Mouse (Mus musculus) megakaryocyte, embryonic 14.5 days (primary cell): ENCODE results near the gene Lcn12. TPM values are rescaled to one million over a fixed set of nuclear protein-coding genes. Genes with fewer than 3 reads are reported as not detected.

Experiments
- H3K27me3 ChIP-seq: replicated peaks from 2 replicates; pipeline ENCODE3; 2012; ENCODE audit warnings: inconsistent platforms
- H3K36me3 ChIP-seq: replicated peaks from 2 replicates; pipeline ENCODE3; 2012; ENCODE audit warnings: low read length, inconsistent platforms, mixed read lengths
- H3K4me1 ChIP-seq: 2 replicates; pipeline ENCODE4 v1.6.1; 2012; ENCODE audit warnings: inconsistent platforms
- H3K4me3 ChIP-seq: replicated peaks from 2 replicates; pipeline ENCODE3; 2012; ENCODE audit warnings: moderate library complexity, mild to moderate bottlenecking, inconsistent platforms
- H3K9me3 ChIP-seq: 2 replicates; pipeline ENCODE4 v1.6.1; 2012; ENCODE audit warnings: inconsistent platforms
- FLI1 ChIP-seq: IDR thresholded peaks from 2 replicates; pipeline ENCODE4 v1.6.1; 2012; ENCODE audit warnings: low read length, inconsistent platforms, mixed read lengths
- GATA1 ChIP-seq: IDR thresholded peaks from 3 replicates; pipeline ENCODE4 v1.6.1; 2012; ENCODE audit warnings: mixed read lengths, low read length, inconsistent platforms, borderline replicate concordance
- polyA plus RNA-seq: library from polyadenylated mRNA; stranded (reverse); fragments of >175 nt; gene quantifications from 2 replicates; pipeline ENCODE4 v1.2.3, GENCODE M21; 2012; ENCODE audit warnings: low replicate concordance; ENCODE audit not compliant: insufficient read depth

The Lcn12 gene
- polyA plus RNA-seq, 1 experiment, result not detected

DNA sequence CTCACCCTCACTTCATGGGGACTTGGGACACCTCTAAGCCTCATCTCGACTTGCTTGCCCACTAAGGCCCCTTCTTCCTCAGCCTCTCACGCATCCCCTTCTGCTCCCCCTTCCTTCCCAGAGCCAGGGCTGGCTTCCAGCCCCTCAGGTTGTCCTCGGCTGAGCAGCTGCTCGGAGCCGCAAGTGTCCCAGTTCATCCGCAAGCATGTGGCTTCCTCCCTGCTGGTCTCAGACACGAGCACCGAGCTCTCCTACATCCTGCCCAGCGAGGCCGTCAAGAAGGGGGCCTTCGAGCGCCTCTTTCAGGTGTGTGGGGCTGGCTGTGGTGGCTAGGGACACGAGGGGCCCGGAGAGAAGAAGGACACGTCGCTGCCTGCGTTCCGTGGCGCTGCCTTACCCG lies 52.6 kb downstream of the Lcn12 start:
- Histone ChIP-seq H3K27me3 (peaks cover 42% of the 10 kb centered on the region), H3K9me3 (no peaks in the 10 kb centered on the region), H3K4me3 (no peak overlapping the region), H3K36me3 (peaks cover 100% of the 10 kb centered on the region), H3K4me1 (peaks cover 6% of the 10 kb centered on the region; the same call in 1 of the 2 replicates)
- no peak for TF ChIP-seq GATA1
- no peak for TF ChIP-seq FLI1

Other genes starting within 250 kb of the Lcn12 start
- gene AL732309.1, start 247.0 kb downstream of the Lcn12 start, polyA plus RNA-seq, result 1.1 TPM in 1 of 2 replicates, not detected in the other
- 16.3 and 20.0 TPM in 2 replicates for gene Tmem203, start 238.5 kb downstream of the Lcn12 start, polyA plus RNA-seq
- gene Tprn, start 231.3 kb downstream of the Lcn12 start, polyA plus RNA-seq, result 11.9 and 12.9 TPM in 2 replicates
- gene Ssna1, start 221.5 kb downstream of the Lcn12 start, polyA plus RNA-seq, result 34.6 and 160 TPM in 2 replicates
- gene Anapc2, start 221.4 kb downstream of the Lcn12 start, polyA plus RNA-seq, result 3.1 and 14.8 TPM in 2 replicates
- gene Tmem210, start 205.8 kb downstream of the Lcn12 start, polyA plus RNA-seq, result not detected in 2 replicates
- not detected in 2 replicates for gene Lrrc26, start 204.0 kb downstream of the Lcn12 start, polyA plus RNA-seq
- gene Grin1, start 174.7 kb downstream of the Lcn12 start, polyA plus RNA-seq, result not detected in 2 replicates
- gene Man1b1, start 161.6 kb downstream of the Lcn12 start, polyA plus RNA-seq, result 4.4 and 13.9 TPM in 2 replicates
- gene Dpp7, start 137.6 kb downstream of the Lcn12 start, polyA plus RNA-seq, result 4.3 and 4.4 TPM in 2 replicates
- gene Uap1l1, start 128.2 kb downstream of the Lcn12 start, polyA plus RNA-seq, result 12.1 and 13.3 TPM in 2 replicates
- gene Sapcd2, start 121.6 kb downstream of the Lcn12 start, polyA plus RNA-seq, result 26.7 and 29.9 TPM in 2 replicates
- 1.3 TPM in 1 of 2 replicates, not detected in the other for gene Entpd2, start 98.0 kb downstream of the Lcn12 start, polyA plus RNA-seq
- gene Npdc1, start 94.6 kb downstream of the Lcn12 start, polyA plus RNA-seq, result 3.7 and 3.9 TPM in 2 replicates
- gene Fut7, start 70.6 kb downstream of the Lcn12 start, polyA plus RNA-seq, result 4.3 TPM in 1 of 2 replicates, not detected in the other
- 13.1 and 24.3 TPM in 2 replicates for gene Abca2, start 65.2 kb downstream of the Lcn12 start, polyA plus RNA-seq
- gene Clic3, start 37.1 kb downstream of the Lcn12 start, polyA plus RNA-seq, result not detected in 2 replicates
- 51.1 and 52.3 TPM in 2 replicates for gene Paxx, start 32.8 kb downstream of the Lcn12 start, polyA plus RNA-seq
- not detected in 2 replicates for gene Ptgds, start 23.9 kb downstream of the Lcn12 start, polyA plus RNA-seq
- 46.2 and 91.1 TPM in 2 replicates for gene Fbxw5, start 6.8 kb upstream of the Lcn12 start, polyA plus RNA-seq
- 0.43 TPM in 1 of 2 replicates, not detected in the other for gene C8g, start 7.8 kb upstream of the Lcn12 start, polyA plus RNA-seq
- gene Traf2, start 53.0 kb upstream of the Lcn12 start, polyA plus RNA-seq, result 0.78 and 7.0 TPM in 2 replicates
- 316 and 1,404 TPM in 2 replicates for gene Edf1, start 63.9 kb upstream of the Lcn12 start, polyA plus RNA-seq
- gene Mamdc4, start 80.9 kb upstream of the Lcn12 start, polyA plus RNA-seq, result 0.75 TPM in 1 of 2 replicates, not detected in the other
- 4.7 TPM in 1 of 2 replicates, not detected in the other for gene Phpt1, start 81.3 kb upstream of the Lcn12 start, polyA plus RNA-seq
- 0.44 and 0.85 TPM in 2 replicates for gene Ajm1, start 87.8 kb upstream of the Lcn12 start, polyA plus RNA-seq
- gene Rabl6, start 114.6 kb upstream of the Lcn12 start, polyA plus RNA-seq, result 36.6 and 58.2 TPM in 2 replicates
- 0.15 TPM in 1 of 2 replicates, not detected in the other for gene Ccdc183, start 123.8 kb upstream of the Lcn12 start, polyA plus RNA-seq
- gene Tmem141, start 128.1 kb upstream of the Lcn12 start, polyA plus RNA-seq, result 0.94 TPM in 1 of 2 replicates, not detected in the other
- 0.49 TPM in 1 of 2 replicates, not detected in the other for gene Fcna, start 134.1 kb upstream of the Lcn12 start, polyA plus RNA-seq
- gene Lcn8, start 159.2 kb upstream of the Lcn12 start, polyA plus RNA-seq, result not detected in 2 replicates
- not detected in 2 replicates for gene Lcn5, start 164.0 kb upstream of the Lcn12 start, polyA plus RNA-seq
- gene Lcn6, start 182.9 kb upstream of the Lcn12 start, polyA plus RNA-seq, result not detected in 2 replicates
- gene Lcn10, start 188.8 kb upstream of the Lcn12 start, polyA plus RNA-seq, result not detected in 2 replicates
- not detected in 2 replicates for gene Obp2a, start 206.1 kb upstream of the Lcn12 start, polyA plus RNA-seq
- gene Bmyc, start 212.8 kb upstream of the Lcn12 start, polyA plus RNA-seq, result 55.7 and 68.2 TPM in 2 replicates
- not detected in 2 replicates for gene Obp2b, start 243.1 kb upstream of the Lcn12 start, polyA plus RNA-seq